Mouse (Mus musculus) hindbrain, embryonic 11.5 days (tissue): ENCODE data around the gene Fus. TPM values are rescaled to one million over a fixed set of nuclear protein-coding genes. Genes with fewer than 3 reads are reported as not detected.

ENCODE experiments used
- ATAC-seq: fragments of 200-750 bp; cut with Nextera tagmentation; 2 replicates; pipeline ENCODE4 v1.8.0; 2017; ENCODE audit warnings: mild to moderate bottlenecking, moderate TSS enrichment, moderate library complexity; ENCODE audit not compliant: low FRiP score
- DNase-seq: peaks from one replicate; pipeline ENCODE4 v3.0.0-alpha.2; 2015; ENCODE audit warnings: low spot score
- H3K27ac ChIP-seq: fragments of 300-500 bp; sonication (generic); 2 replicates; pipeline ENCODE4 v1.5.1; 2014; ENCODE audit warnings: mild to moderate bottlenecking, low read depth, low read length
- H3K27me3 ChIP-seq: fragments of 300-500 bp; sonication (generic); 2 replicates; pipeline ENCODE4 v1.6.1; 2014; ENCODE audit warnings: mild to moderate bottlenecking, low read length, moderate library complexity, mixed read lengths; ENCODE audit not compliant: control insufficient read depth, insufficient read depth
- H3K36me3 ChIP-seq: fragments of 300-500 bp; sonication (generic); 2 replicates; pipeline ENCODE4 v1.6.1; 2014; ENCODE audit warnings: mild to moderate bottlenecking, low read length, moderate library complexity, mixed read lengths; ENCODE audit not compliant: control insufficient read depth, insufficient read depth
- H3K4me1 ChIP-seq: fragments of 300-500 bp; sonication (generic); replicated peaks from 2 replicates; pipeline ENCODE4 v1.6.1; 2014; ENCODE audit warnings: low read length, mixed read lengths; ENCODE audit not compliant: control insufficient read depth, insufficient read depth
- H3K4me2 ChIP-seq: fragments of 300-500 bp; sonication (generic); replicated peaks from 2 replicates; pipeline ENCODE4 v1.6.1; 2014; ENCODE audit warnings: mild to moderate bottlenecking, low read depth, low read length
- H3K4me3 ChIP-seq: fragments of 300-500 bp; sonication (generic); 2 replicates; pipeline ENCODE4 v1.5.1; 2014; ENCODE audit warnings: low read depth, low read length
- H3K9ac ChIP-seq: fragments of 300-500 bp; sonication (generic); 2 replicates; pipeline ENCODE4 v1.6.1; 2014; ENCODE audit warnings: low read depth, low read length
- H3K9me3 ChIP-seq: fragments of 300-500 bp; sonication (generic); 2 replicates; pipeline ENCODE4 v1.6.1; 2016; ENCODE audit warnings: low read length; ENCODE audit not compliant: control insufficient read depth
- WGBS: fragments of 180-500 bp; shearing (Covaris S2); extraction: QIAGEN DNeasy Blood & Tissue Kit; methylation state at CpG from one replicate; pipeline ENCODE4 v1.1.7; 2014; 5-methylcytosine and 5-hydroxymethylcytosine counted together
- polyA plus RNA-seq: library from polyadenylated mRNA; unstranded; fragments of >200 nt; fragmentation: Nextera tagmentation; extraction: Ambion mirVana; gene quantifications from 2 replicates; pipeline ENCODE4 v1.2.1, GENCODE M21; 2014

The Fus gene
- 58.7 and 65.0 TPM in 2 replicates for polyA plus RNA-seq

- peak; percentile 96 for ATAC-seq
- H3K27me3 ChIP-seq: no peaks in the 10 kb centered on the region
- no peaks in the 10 kb centered on the region for H3K9me3 ChIP-seq
- H3K9ac ChIP-seq: peak within 1 kb of the TSS; percentile 99
- peaks cover 19% of the 10 kb centered on the region for H3K36me3 ChIP-seq
- peak; percentile 94 for DNase-seq
- H3K4me3 ChIP-seq: peak within 1 kb of the TSS; percentile 98
- peak within 1 kb of the TSS; percentile 54 for H3K4me2 ChIP-seq
- peak within 1 kb of the TSS; percentile 95 for H3K27ac ChIP-seq
- 0 out of 2 replicates have a peak, but pooled peaks cover 2% of the 10 kb centered on the region for H3K4me1 ChIP-seq
- whole genome bisulfite sequencing: 0% methylated on average over 89 of the region's 92 CpGs
Observed at GRCm38 (mm10) chr7:127967004-127967921, at the start of gene Fus. TSS of gene Fus (plus strand) at chr7:127967457.

DNA sequence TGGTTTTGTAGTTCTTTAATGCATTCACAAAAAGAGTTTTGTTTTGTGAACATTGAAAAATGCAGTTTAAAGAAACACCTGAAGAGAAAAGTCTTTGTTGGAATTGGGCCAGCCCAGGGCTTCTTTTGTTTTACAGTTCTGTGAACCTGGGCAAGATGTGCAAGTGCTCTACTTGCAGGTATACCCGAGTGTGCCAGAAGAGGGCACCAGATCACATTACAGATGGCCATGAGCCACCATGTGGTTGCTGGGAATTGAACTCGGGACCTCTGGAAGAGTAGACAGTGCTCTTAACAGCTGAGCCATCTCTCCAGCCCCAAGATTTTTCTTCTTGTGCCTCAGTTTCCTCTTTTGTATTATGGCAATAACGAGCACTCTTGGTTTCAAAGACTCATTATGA is 49.1 kb upstream of the Fus start:
- DNase-seq (peak; percentile 49), ATAC-seq (no peak)
- 53% methylated on average over 3 of the region's 3 CpGs for WGBS
- H3K9ac ChIP-seq: no peak overlapping the region
- no peaks in the 10 kb centered on the region for H3K36me3 ChIP-seq
- H3K27me3 ChIP-seq: no peaks in the 10 kb centered on the region
- no peaks in the 10 kb centered on the region for H3K9me3 ChIP-seq
- H3K4me2 ChIP-seq: no peak overlapping the region
- H3K4me1 ChIP-seq: no peaks in the 10 kb centered on the region
- H3K27ac ChIP-seq: no peak overlapping the region
- no peak overlapping the region for H3K4me3 ChIP-seq

GRCm38 (mm10) chr7:127919290-127919689 is 48.0 kb upstream of the Fus start:
- Histone ChIP-seq H3K27ac (no peak overlapping the region), H3K4me1 (no peaks in the 10 kb centered on the region), H3K27me3 (no peaks in the 10 kb centered on the region), H3K4me2 (no peak overlapping the region), H3K9me3 (no peaks in the 10 kb centered on the region), H3K36me3 (no peaks in the 10 kb centered on the region), H3K9ac (no peak overlapping the region), H3K4me3 (no peak overlapping the region)
- DNase-seq (peak; percentile 39), ATAC-seq (no peak)
- 80% methylated on average over 7 of the region's 7 CpGs for WGBS

DNA sequence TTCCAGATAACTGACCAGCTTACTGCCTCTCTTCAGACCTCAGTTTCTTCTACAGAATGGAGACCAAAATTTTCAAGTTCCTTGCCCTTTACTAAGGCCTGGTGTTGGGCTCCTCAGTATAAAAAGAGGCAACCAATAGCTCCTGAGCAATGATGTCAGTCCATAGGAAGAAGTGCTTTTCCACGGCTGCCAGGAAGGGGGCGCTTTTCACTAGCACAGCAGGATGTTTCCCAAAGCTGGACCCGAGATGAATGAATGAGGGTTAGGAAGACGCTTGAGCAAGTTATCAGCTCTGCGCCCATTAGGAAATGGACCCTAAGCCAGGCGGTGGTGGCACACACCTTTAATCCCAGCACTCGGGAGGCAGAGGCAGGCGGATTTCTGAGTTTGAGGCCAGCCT is 45.7 kb upstream of the Fus start:
- DNase-seq: peak; percentile 27
- H3K36me3 ChIP-seq: no peaks in the 10 kb centered on the region
- H3K9me3 ChIP-seq: no peaks in the 10 kb centered on the region
- no peak overlapping the region for H3K4me3 ChIP-seq
- ATAC-seq: no peak
- H3K4me2 ChIP-seq: no peak overlapping the region
- H3K27ac ChIP-seq: no peak overlapping the region
- H3K27me3 ChIP-seq: no peaks in the 10 kb centered on the region
- H3K4me1 ChIP-seq: no peaks in the 10 kb centered on the region
- H3K9ac ChIP-seq: no peak overlapping the region
- 58% methylated on average over 7 of the region's 8 CpGs for WGBS

- H3K9me3 ChIP-seq: no peaks in the 10 kb centered on the region
- no peak overlapping the region for H3K4me2 ChIP-seq
- no peak for ATAC-seq
- no peak overlapping the region for H3K4me3 ChIP-seq
- no peak overlapping the region for H3K9ac ChIP-seq
- no peak for DNase-seq
- 86% methylated on average over 6 of the region's 6 CpGs for WGBS
- H3K36me3 ChIP-seq: no peaks in the 10 kb centered on the region
- no peak overlapping the region for H3K27ac ChIP-seq
- H3K4me1 ChIP-seq: no peaks in the 10 kb centered on the region
- no peaks in the 10 kb centered on the region for H3K27me3 ChIP-seq
Observed at GRCm38 (mm10) chr7:127922451-127923275, 44.6 kb upstream of the Fus start.

- no peak overlapping the region for H3K27ac ChIP-seq
- no peaks in the 10 kb centered on the region for H3K9me3 ChIP-seq
- ATAC-seq (no peak), DNase-seq (no peak)
- no peak overlapping the region for H3K9ac ChIP-seq
- 91% methylated on average over 5 of the region's 5 CpGs for WGBS
- H3K4me2 ChIP-seq: no peak overlapping the region
- no peaks in the 10 kb centered on the region for H3K4me1 ChIP-seq
- no peak overlapping the region for H3K4me3 ChIP-seq
- no peaks in the 10 kb centered on the region for H3K36me3 ChIP-seq
- H3K27me3 ChIP-seq: peaks cover 3% of the 10 kb centered on the region
Observed at GRCm38 (mm10) chr7:127923714-127924113, 43.5 kb upstream of the Fus start.

DNA sequence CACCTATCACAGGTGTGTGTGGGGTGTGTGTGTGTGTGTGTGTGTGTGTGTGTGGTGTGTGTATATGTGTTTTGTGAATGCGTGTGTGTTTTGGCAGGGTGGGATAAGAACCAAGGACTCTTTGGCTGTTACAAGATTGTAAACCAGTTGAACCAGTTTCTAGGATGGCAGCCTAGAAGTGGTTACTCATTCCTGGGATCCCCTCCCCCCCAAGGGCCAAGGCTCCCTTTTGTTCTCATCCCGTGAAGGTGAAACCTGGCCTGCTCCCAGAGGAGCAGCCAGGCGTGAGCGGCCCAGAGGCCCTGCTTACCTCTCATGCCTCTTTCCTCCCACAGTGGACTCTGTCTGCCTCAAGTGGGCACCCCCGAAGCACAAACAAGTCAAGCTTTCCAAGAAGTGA is 42.0 kb upstream of the Fus start:
- Histone ChIP-seq H3K27ac (no peak overlapping the region), H3K4me3 (no peak overlapping the region), H3K9me3 (no peaks in the 10 kb centered on the region), H3K4me2 (no peak overlapping the region), H3K4me1 (no peaks in the 10 kb centered on the region; the same call in 1 of the 2 replicates), H3K27me3 (peaks cover 11% of the 10 kb centered on the region), H3K36me3 (no peaks in the 10 kb centered on the region), H3K9ac (no peak overlapping the region)
- ATAC-seq (no peak), DNase-seq (no peak)
- 75% methylated on average over 5 of the region's 5 CpGs for WGBS

GRCm38 (mm10) chr7:127926066-127926465 is 41.2 kb upstream of the Fus start:
- no peaks in the 10 kb centered on the region for H3K36me3 ChIP-seq
- ATAC-seq: no peak
- WGBS: 94% methylated on average over 8 of the region's 8 CpGs

More at GRCm38 (mm10) chr7:127926066-127926465, 41.2 kb upstream of the Fus start:
- no peak for DNase-seq
- Histone ChIP-seq H3K9me3 (no peaks in the 10 kb centered on the region), H3K27me3 (peaks cover 12% of the 10 kb centered on the region), H3K9ac (no peak overlapping the region), H3K4me1 (no peaks in the 10 kb centered on the region; the same call in 1 of the 2 replicates), H3K4me3 (no peak overlapping the region), H3K4me2 (no peak overlapping the region), H3K27ac (no peak overlapping the region)
